Mouse (Mus musculus): Measurements from ENCODE around the gene Utrn. TPM values are rescaled to one million over a fixed set of nuclear protein-coding genes. Genes with fewer than 3 reads are reported as not detected.
A peak's percentile ranks its signal among the peaks of the same experiment; 100 is the strongest.

The Utrn gene
- total RNA-seq, 2 experiments from 2014 or later = 68.5 to 96.0 TPM

DNA sequence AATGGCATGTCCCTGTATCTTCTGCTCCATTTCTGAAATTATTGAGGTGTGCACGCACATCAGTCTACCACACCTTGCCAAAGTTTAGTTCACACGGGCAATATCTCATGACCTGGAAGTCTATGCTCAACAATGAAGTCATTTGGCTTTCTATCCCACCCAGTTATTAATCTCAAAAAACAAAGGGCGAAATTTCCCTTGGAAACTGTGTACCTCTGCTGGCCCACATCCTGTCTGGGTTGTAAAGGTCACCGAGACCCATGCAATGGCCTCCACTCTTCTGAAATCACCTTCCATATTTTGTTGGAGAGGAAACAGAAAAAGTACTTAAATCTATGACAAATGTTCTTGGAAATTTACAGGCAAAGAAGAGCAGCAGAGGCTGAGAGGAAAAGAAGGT is 70.9 kb downstream of the Utrn start:
- no peak for DNase-seq

DNA sequence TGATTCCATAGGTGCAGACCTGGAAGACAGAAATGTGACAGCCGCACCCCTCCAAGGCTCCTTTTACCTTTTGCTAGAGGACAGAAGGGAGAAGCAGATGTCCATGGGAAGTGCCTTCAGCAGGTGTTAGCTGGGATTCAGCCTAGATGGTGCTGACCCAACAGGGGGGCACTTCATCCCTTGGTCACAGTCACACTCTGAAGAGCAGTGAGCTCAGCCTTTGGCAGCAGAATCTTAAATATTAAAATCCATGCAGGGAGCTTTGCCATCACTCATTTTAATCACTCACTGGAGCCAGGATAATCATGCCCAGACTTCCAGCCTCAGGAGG is 72.7 kb downstream of the Utrn start:
- DNase-seq = no peak

DNA sequence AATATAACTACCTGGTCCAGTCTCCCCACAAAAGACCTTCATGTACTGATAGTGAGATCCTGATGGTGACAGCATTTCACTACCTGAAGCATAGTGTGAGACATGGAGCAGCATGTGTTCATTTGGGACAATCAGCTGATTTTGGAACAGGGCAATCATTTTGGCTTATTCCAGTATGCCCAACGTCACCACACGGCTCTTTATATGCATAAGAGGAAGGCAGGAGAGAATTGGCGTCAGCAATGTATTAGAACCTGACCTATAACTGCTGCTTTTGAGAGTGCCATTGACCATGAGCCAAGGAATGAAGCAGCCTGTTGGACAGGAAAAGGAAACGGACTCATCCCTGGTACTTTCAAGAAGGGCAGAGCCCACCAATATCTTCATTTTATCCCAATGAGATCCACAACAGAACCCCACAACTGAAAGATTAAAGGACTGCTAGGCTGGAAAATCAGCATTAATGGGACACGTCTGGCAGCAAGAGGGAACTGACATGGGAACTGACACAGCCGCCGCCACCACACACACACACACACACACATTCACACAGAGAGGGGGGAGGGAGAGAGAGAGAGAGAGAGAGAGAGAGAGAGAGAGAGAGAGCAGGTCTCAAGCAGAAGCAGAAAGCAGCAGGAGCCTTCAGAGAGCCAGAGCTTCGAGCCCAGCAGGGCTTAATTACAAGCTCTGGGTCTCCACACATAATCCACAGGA is 73.2 kb downstream of the Utrn start:
- no peak for DNase-seq

DNA sequence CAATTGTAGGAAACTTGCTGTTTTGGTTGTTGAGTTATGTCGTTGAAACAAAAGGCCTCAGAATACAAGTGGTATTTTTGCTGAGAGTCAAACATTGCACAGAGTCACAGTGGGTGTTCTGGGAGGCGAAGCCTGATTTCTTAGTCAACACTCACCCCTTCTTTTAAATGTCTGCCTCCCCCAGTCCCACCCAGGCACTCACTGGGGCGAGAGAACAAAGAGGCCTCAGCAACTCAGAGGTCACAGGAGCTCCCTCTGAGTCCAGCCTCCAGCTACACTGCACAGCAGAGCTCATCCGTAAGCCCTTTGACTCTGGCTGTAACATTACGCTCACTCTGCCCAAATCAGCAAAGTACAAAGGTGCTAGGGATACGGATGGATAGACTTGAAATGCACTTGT is 77.1 kb downstream of the Utrn start:
- DNase-seq = no peak

DNA sequence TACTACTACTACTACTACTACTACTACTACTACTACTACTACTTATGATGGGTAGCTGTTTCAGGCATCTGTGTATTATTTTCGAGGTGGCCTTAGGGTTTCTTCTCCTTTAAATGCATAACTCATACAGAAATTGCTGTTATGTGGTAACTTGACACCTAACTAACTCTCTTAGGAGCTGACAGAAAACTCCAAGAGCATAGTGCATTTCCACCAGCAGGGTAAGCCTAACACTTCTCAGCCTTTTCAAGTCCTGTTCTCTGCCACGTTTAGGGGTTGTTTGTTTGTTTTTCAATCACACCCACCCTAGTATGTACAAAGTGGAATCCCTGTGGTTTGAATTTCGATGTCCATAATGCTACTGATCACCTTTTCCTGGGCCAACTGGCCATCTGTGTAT is 78.3 kb downstream of the Utrn start:
- DNase-seq = no peak

DNA sequence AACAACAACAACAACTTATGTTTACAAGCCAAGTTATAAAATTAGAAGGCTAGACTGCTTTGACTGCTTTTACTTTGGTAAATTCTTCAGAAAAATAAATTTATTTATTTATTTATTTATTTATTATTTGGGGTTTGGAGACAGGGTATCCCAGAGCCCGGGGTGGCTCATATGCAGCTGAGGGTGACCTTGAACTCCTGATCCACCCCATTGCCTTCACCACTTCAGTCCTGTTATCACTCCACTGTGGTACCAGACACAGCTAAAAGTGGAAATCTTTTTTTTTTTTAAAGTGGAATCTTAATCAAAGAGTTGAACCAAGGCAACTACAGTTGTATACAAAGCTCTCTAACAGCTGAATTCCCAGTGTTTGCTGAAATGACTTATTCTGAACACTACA is 80.6 kb downstream of the Utrn start:
- no peak for DNase-seq

DNA sequence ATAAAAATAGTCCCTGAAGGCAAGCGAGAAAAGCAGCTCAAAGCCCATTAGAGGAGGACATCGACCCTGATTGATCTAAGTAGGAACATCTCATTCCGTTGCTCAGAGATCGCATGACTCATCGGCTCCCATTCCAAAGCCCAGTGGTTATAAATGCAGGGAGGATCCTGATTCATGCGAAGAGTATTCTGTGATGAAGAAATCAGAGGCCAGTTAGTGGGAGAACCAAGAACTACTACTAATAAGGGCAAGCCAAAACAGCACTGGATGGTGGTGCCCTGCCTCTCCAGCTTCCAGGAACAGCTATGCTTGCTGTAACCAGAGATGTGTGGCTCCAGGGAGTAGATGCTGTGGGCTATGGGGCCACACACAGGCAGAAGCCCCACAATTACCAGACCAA is 81.2 kb downstream of the Utrn start:
- DNase-seq = peak; percentile 55

DNA sequence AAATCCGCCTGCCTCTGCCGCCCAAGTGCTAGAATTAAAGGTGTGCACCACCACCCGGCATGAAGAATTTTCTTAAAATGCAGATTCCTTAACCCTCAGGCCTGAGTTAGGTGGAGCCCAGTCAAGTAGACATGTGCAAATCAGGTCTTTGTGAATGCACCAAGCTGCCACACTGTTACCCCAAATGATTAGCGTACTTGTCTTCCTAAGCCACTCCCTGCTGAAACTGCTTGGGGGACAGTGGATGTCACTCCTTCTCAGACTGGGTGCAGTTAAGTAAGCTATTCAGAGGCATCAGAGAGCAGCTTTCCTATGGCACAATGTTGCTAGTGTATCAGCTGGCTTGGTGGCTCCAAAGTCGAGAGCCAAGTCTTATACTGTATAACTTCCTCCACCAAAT is 83.9 kb downstream of the Utrn start:
- DNase-seq = no peak

DNA sequence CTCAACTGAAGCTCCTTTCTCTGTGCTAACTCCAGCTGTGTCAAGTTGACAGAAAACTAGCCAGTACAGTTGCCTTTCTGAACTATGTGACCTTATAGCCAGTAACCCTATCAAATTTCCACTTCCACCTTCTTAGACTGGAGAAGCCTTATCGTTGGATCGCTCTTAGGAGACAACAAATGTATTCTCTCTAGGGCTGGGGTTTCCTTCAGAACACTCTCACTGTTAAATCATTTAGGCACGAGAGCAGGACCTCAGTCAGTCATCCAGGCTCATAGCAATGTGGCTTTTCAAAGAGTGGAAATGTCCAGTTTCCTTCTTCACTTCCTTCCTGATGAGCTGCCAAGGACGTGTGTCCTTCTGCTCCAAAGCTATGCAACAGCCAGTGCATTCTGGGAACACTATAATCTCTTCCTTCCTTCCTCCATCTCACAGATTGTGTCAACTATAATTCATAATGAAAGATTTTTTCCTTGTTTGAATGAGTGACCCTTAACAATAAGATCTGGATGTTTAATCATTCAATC is 87.7 kb downstream of the Utrn start:
- no peak for DNase-seq

DNA sequence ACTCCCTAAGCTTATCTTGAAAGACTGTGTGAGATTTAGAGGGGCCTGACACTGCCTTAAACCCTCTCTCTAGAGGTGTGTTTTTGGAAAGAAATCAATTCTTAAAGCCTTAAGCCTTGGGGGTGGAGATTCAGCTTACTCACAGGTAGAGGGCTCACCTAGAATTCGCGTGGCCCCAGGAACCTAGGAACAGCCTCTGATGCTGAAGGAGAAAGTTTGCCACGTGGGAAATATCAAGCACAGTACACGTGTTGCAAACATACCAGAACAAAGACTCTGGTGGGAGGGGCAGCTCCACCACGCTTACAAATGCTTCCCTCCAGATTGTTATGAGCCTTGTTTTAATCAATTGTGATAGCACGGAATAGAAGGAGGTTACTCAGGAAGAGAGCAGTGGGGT is 96.0 kb downstream of the Utrn start:
- DNase-seq = no peak

DNA sequence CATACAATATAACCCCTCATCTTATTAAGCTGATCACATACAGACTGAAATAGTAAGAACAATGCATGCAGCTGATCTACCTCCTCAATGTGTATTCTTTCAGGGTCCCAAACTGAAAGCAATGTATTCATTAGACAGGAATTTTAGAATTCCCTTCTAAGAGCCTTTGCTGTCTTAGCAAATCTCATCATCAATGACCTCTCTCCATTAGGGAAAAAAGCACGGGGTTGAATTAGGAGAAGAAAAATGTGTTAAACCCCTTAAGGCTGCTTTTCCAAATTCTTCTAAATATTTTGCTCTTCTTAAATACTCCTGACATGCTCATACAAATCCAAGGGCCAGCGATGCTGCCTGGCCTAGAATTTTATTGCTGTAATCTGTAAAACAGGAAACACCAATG is 97.7 kb downstream of the Utrn start:
- DNase-seq = no peak

DNA sequence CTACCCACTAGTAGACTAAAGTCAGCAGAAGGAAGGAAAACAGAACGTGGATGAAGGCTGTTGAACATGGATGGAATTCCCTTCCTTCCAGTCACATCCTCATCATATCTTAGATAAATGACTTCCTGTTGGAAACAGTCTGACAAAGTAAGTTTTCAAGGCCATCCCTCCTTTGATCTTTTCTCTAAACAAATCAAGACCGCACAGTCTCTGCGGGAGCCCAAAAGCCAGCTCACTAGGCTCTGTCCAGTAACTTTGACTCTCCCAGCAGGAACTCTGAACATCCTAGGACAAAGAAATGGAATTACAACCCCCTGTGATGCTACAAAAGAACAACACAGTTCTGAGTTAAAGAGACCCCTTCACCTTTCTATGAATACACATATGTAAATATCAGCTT is 106.5 kb downstream of the Utrn start:
- no peak for DNase-seq

DNA sequence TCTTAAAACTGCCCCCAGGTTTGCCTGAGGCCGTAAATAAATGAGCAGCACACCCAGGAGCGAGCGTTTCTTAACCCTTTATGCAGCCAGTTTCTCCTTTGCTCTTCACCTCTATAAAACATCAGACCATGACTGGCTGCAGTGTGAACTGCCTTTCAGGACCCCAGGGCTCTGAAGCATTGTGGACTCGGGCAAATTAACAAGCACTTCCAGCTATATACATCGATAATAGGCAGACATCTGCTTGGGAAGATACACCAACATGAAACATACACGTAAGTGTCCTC is 110.5 kb downstream of the Utrn start:
- DNase-seq = no peak

DNA sequence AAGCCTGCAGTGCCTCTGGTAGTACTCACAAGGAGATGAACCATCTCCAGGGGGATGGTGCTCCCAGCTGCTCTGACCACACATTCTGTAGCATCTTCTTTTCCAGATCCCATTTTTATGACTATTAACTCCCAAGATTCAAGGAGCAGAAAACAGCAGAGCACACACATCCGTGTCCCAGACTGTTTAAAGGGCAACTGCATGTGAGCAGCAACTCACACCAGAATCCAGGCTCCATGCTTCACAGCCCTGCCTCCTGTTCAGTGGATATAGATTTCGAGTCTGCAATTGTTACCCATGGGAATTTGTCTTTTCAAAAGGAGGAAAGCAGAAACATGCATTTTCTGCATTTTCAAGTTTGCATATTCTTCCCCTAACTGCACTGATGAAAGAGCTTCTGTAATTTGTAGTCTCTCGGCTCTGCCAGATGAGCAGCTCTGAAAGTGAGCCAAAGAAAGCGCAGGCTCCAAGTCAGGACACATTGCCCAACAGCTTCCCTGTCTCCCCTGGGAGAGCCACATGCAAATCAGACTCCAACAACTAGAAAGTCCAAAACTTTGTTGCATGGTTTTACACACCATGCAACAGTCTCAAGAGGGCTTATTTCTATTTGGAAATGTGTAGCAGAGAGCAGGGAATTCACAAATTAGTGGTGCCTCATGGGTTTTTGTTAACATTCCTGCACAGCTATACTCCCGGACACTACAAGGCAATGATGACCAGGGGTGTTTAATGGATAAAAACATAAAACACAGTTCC is 111.0 kb downstream of the Utrn start:
- DNase-seq = peak; percentile 81

DNA sequence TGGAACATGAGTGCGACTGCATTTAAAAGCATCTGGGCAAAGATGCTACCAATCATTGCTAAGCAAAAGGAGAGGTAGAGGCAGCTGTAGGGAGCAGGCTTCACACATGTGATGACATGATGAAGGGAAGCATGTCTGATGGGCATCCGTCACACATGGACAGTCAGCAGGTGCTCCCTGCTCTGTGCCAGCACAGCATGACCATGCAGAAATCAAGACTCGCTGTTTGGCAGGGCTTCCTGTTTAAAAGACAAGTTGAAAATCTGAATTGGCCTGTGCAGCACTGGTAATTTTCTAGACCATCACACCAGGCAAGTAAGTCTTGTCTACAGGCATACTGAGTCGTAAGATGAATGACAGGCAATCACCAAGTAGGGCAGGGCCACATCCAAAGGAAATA is 112.5 kb downstream of the Utrn start:
- DNase-seq = no peak

DNA sequence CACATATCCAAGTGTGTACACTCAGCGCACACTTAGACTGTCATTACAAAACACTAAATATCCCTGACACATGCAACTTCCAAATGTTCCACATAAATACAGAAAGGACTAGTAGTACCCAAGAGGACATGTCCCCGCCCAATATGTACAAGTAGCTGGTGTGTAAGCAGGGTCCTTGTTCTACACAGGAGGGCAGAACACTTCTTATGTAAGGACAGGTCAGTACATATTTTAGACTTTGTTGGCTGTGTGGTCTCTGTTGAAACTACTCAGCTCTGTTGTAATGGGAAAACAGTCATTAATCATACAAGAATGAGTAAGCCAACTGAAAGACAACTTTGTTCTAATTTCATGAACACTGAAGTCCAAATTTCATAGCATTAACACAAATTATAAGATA is 114.3 kb downstream of the Utrn start:
- DNase-seq = no peak

DNA sequence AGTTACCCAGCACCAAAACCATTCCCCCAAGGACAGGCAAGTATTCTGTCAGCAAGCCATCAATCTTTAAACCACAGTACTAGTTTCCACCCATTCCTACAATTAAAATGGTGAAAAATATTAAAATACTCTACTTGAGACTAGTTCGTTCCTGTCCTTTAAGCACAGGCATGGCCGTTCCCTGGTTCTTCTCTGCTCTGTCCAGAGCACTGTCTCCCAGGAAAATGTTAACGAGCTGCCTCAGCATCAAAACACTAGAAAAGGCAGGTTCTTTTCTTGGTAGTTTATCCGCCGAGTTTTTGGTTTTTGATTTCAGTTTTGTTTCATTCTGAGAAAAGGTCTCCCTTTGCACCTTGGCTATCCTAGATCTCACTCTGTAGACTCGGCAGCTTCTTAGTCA is 115.0 kb downstream of the Utrn start:
- DNase-seq = no peak

DNA sequence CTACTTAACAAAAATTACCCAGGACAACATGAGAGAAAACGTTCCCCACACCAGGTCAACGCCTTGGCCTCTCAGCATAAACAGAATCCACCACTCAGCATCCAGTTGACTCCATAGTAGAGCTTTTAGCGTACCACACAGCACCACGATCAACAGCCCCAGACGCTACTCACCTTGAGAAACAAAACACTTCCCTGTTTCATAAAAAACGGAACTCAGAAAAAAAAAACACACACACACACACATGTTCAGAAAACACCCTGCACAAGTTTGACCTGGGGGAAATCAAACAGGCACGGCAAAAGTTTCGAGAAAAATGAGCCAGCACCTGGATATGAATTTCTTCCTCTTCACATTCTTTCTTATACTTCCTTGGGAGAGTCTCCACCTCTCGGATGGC is 125.4 kb downstream of the Utrn start:
- DNase-seq = no peak

DNA sequence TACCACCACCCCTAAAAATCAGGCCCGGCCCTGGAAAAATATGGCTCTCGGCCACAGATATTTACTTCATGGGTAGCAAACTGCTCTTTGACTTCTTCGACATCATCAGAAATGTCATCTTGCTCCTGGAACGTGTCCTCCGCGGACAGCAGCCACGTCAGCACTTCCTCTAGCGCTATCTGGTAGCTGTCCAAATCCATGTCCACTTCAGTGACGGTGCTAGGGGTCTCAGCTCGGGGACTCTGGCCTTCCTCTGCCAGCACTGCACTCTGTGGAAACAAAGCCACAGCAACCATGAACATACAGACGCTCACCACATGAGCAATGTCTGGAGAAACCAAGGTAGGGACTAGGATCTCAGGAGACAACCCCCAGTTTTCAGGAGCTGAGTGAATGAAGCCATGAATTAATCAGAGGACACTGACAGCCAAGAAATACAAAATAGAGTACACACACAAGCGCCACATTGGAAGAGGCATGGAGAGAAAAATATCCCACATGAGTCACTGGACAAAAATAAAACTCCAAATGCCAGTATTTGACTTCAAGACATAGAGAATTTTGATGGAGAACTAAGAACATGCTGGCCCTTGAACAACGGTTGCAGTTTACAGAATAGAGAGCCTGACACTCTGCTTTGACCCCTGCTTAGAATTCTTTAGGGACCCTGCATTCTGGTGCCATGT is 129.7 kb downstream of the Utrn start:
- DNase-seq = no peak

DNA sequence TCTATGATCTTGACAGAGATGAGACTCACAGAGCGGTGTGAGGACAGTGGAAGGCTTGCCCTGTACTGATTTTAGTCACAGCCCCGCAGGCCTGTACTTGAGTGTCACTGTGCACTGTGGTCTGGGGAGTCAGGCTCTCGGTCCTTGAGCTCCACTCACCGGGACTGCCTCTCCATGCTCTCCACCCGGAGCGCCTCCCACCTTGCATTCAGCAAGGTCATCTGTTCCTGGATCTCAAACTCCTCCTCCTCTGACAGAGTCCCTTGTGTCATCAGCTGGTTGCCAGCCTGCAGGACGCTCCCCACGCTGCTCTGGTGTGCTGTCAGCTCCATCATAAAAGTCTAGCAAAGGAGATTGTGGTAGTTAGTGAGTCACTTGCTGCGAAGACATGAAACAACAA is 131.2 kb downstream of the Utrn start:
- peak; percentile 67 for DNase-seq

DNA sequence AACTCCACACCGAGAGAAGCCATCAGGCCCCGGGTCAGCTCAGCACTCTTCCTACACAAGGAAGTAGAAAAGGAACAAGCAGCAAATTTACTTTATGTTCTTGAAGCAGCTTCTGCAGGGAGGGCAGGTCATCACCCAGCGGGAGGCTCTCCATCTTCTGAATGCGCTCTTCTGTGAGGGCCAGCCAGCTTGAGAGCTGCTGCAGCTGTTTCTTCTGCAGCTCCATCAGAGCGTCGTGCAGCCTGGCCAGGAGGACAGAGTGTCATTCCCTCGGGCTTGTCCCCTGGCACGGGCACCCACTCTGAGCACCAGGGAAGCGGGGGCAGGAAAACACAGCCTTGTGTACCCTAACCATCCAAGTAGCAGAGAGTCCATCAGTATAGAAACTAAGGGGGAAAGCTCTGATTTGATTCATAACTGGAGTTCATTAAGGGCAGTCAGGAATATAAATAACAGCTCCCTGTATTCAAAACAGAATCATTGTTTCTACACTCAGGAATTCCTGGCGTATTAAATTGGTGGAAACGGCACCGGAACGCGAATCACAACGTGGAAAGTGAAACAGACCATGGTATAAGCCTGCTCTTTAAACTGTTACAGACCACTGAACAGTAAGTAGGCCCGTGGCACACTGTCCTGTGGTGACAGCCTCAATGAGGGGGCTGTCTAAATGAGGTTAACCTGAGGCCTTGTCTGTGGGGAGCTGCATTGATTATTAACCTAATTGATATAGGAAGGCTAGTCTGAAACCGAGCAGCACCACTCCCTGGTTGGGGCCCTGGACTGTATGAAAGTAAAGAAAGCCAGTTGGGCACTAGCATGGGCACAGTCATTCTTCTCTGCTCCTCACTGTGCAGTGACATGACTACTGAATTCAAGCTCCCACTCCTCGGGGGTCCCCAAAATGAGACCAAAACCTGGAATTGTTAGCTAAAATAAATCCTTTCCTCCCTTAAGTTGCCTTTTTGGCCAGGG is 132.0 kb downstream of the Utrn start:
- DNase-seq = no peak

DNA sequence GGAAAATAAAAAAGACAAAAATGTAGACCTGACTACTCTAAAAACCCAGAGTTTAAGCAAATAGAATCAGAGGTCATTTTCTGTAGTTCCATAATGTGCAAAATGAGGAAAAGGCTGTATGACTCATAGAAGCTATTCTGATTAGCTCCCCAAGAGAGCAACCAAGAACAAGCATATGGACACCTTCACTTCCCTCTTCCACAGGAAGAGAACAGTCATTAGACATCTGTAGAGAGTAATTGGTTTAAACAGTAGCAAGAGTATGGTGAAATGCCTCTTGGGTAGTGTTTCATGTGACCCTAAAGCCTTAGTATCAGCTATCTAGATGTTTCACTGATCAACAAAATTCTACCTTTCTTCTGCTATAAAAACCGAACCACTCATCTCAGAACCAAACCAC is 133.5 kb downstream of the Utrn start:
- DNase-seq = no peak

DNA sequence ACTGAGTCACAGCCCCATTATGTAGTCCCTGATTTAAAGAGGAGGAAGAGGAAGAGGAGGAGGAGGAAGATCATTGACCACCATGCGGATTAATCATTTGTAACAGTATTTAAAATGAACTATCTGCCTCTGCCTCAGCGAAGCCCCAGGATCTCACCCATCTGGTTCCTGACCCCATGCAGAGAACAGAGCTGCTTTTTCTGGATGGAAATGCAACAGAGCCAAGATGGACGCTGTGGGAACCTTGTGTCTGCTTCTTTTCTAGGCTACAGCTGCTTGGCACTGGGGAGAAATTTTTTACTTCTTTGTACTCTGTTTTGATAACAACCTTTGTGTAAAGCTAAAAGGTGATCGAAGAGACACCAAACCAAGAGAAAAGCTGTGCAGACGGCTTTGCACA is 137.7 kb downstream of the Utrn start:
- no peak for DNase-seq
